Mouse (Mus musculus): ENCODE measurements around the gene Camkv. TPM values are rescaled to one million over a fixed set of nuclear protein-coding genes. Genes with fewer than 3 reads are reported as not detected.

Camkv gene
- polyA plus RNA-seq (2014; fragmentation: Nextera tagmentation; extraction: Ambion mirVana), result 3.5 and 4.3 TPM in 2 replicates

- Histone ChIP-seq H3K4me1 (ENCODE audit: control insufficient read depth, insufficient read depth, low read length) (peaks cover 2% of the 10 kb centered on the region; the same call in 1 of the 2 replicates), H3K4me3 (ENCODE audit: low read depth, low read length) (peak within 1 kb of the TSS; percentile 45), H3K27me3 (ENCODE audit: control insufficient read depth, insufficient read depth, low read length) (no peaks in the 10 kb centered on the region; the same call in 1 of the 2 replicates), H3K9me3 (replicated peaks; ENCODE audit: control insufficient read depth, low read length) (no peaks in the 10 kb centered on the region), H3K27ac (replicated peaks; ENCODE audit: low read depth, low read length) (no peak within 1 kb of the TSS), H3K4me2 (ENCODE audit: low read depth, low read length) (peak within 1 kb of the TSS; percentile 91), H3K36me3 (replicated peaks; ENCODE audit: control insufficient read depth, insufficient read depth, low read depth, low read length) (no peaks in the 10 kb centered on the region), H3K9ac (replicated peaks; ENCODE audit: low read length) (peak within 1 kb of the TSS; percentile 51)
- WGBS, result 11% methylated on average over 3 of the region's 3 CpGs
- no peak for ATAC-seq (replicated peaks; ENCODE audit: insufficient number of reproducible peaks, low FRiP score, low TSS enrichment, low read depth)
- DNase-seq (ENCODE audit: low spot score), result no peak
Observed at GRCm38 (mm10) chr9:107935374-107935773, at the start of gene Camkv. TSS of gene Camkv (plus strand) at chr9:107935674.

DNA sequence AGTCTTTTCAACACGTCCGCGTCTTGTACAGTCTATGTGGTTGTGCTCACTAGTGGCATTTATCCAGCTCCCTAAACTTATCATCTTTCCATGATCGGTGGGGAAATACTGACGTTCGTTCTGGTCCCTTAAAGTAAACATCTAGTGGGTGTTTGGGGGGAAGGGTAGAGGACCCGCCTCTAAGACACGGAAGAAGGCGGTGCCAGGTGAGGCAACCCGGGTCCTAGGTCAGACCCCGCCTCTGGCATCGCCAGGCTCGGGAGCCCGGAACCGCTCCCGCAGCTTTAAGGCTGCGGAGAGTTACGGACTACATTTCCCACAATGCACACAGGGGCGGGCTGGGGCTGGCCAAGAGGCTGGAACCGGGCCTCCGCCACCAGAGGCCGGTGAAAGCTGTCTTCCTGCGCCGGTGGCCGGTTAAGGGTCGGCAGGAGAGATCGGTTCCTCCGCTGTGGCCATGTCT, 47.6 kb upstream of the Camkv start, which contains the start of gene Mon1a:
Gene Mon1a (plus strand): TSS at position 348 of the 463 bp plus-strand sequence.
- H3K36me3 ChIP-seq (replicated peaks; ENCODE audit: control insufficient read depth, insufficient read depth, low read depth, low read length), result no peaks in the 10 kb centered on the region
- H3K9me3 ChIP-seq (replicated peaks; ENCODE audit: control insufficient read depth, low read length), result no peaks in the 10 kb centered on the region
- peak within 1 kb of the TSS; percentile 60 for H3K9ac ChIP-seq (replicated peaks; ENCODE audit: low read length)
- under 1% methylated on average over 28 of the region's 28 CpGs for WGBS
- no peaks in the 10 kb centered on the region for H3K4me1 ChIP-seq (ENCODE audit: control insufficient read depth, insufficient read depth, low read length)
- peak within 1 kb of the TSS; percentile 68 for H3K4me3 ChIP-seq (ENCODE audit: low read depth, low read length)
- no peak within 1 kb of the TSS for H3K27ac ChIP-seq (replicated peaks; ENCODE audit: low read depth, low read length)
- peak; percentile 95 for ATAC-seq (replicated peaks; ENCODE audit: insufficient number of reproducible peaks, low FRiP score, low TSS enrichment, low read depth)
- DNase-seq (ENCODE audit: low spot score), result peak; percentile 92
- H3K4me2 ChIP-seq (ENCODE audit: low read depth, low read length), result peak within 1 kb of the TSS; percentile 79
- no peaks in the 10 kb centered on the region for H3K27me3 ChIP-seq (ENCODE audit: control insufficient read depth, insufficient read depth, low read length)

DNA sequence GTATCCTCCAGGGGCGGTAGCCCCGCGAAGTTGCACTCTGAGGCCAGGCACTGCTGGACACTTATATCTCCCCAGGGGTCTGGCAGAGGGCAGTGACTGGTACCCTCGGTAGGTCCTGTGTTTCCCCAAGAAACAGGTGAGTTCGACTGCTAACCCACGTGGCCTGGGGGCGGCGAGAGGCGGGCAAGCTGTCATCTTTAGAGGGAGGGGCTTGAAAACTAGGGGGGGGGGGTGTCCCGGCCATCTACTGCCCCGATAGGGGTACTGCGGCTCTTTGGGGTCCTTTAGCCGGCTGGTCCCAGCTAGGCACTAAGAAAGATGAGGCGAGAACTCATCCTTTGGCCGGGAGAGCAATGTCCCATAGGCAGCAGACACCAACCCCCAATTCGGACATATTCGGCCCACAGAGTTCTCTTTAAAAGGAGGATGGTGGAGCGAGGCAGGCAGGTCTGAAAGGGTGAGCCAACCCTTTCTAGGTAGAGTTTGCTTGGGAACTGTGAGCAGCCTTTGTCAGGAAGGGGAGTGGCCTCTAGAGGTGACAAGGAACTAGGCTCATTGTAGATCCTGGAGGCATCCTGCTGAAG, 47.1 kb upstream of the Camkv start:
- Histone ChIP-seq H3K27ac (replicated peaks; ENCODE audit: low read depth, low read length) (no peak overlapping the region), H3K27me3 (ENCODE audit: control insufficient read depth, insufficient read depth, low read length) (no peaks in the 10 kb centered on the region), H3K4me1 (ENCODE audit: control insufficient read depth, insufficient read depth, low read length) (no peaks in the 10 kb centered on the region), H3K9me3 (replicated peaks; ENCODE audit: control insufficient read depth, low read length) (no peaks in the 10 kb centered on the region), H3K4me2 (ENCODE audit: low read depth, low read length) (peak overlapping the region; percentile 79), H3K9ac (replicated peaks; ENCODE audit: low read length) (peak overlapping the region; percentile 60), H3K4me3 (ENCODE audit: low read depth, low read length) (peak overlapping the region; percentile 68), H3K36me3 (replicated peaks; ENCODE audit: control insufficient read depth, insufficient read depth, low read depth, low read length) (no peaks in the 10 kb centered on the region)
- WGBS, result under 1% methylated on average over 18 of the region's 18 CpGs
- DNase-seq (ENCODE audit: low spot score) (peak; percentile 52), ATAC-seq (replicated peaks; ENCODE audit: insufficient number of reproducible peaks, low FRiP score, low TSS enrichment, low read depth) (peak; percentile 75)

DNA sequence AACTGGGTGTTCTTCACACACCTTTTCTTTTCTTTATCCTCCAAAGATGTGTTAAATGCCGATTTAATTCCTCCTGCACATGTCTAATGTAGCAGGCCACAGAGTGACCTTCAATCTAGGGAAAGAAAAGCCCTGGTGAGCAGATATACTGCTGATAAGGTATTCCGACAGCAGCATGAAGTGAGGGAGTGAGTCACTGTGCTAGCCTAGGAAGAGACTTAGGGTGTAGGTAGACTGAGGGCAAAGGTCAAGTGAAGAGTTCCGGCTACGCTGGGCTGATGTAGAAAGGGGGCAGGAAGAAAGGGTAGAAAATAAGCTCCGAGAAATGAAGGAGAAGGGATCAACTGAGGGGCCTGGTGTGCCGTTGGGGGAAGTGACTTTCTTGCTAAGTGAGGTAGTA, 45.2 kb upstream of the Camkv start:
- no peaks in the 10 kb centered on the region for H3K9me3 ChIP-seq (replicated peaks; ENCODE audit: control insufficient read depth, low read length)
- H3K4me2 ChIP-seq (ENCODE audit: low read depth, low read length), result no peak overlapping the region
- no peaks in the 10 kb centered on the region for H3K4me1 ChIP-seq (ENCODE audit: control insufficient read depth, insufficient read depth, low read length)
- DNase-seq (ENCODE audit: low spot score) (no peak), ATAC-seq (replicated peaks; ENCODE audit: insufficient number of reproducible peaks, low FRiP score, low TSS enrichment, low read depth) (no peak)
- 87% methylated on average over 6 of the region's 6 CpGs for WGBS
- no peak overlapping the region for H3K4me3 ChIP-seq (ENCODE audit: low read depth, low read length)
- no peaks in the 10 kb centered on the region for H3K27me3 ChIP-seq (ENCODE audit: control insufficient read depth, insufficient read depth, low read length)
- H3K27ac ChIP-seq (replicated peaks; ENCODE audit: low read depth, low read length), result no peak overlapping the region
- H3K36me3 ChIP-seq (replicated peaks; ENCODE audit: control insufficient read depth, insufficient read depth, low read depth, low read length), result no peaks in the 10 kb centered on the region
- H3K9ac ChIP-seq (replicated peaks; ENCODE audit: low read length), result no peak overlapping the region

DNA sequence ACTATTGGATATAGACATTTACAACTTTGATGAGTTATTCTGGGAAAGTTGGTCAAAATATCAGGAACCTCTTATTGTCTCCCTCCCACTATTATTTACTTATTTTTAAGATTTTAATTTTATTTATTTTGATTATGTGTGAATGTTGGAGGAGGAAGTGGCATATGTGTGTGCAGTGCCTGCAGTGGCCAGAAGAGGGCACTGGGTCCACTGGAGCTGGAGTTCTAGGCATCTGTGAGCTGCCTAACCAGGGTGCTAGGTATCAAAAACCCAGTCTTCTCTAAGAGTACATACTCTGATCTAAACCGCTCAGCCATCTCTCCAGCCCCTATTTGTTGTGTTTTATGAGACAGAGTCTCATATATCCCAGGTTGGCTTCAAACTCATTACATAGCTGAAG, 44.5 kb upstream of the Camkv start:
- H3K4me3 ChIP-seq (ENCODE audit: low read depth, low read length), result no peak overlapping the region
- ATAC-seq (replicated peaks; ENCODE audit: insufficient number of reproducible peaks, low FRiP score, low TSS enrichment, low read depth), result no peak
- no peak overlapping the region for H3K27ac ChIP-seq (replicated peaks; ENCODE audit: low read depth, low read length)
- WGBS, result 96% methylated on average over 1 of the region's 1 CpGs
- H3K27me3 ChIP-seq (ENCODE audit: control insufficient read depth, insufficient read depth, low read length), result no peaks in the 10 kb centered on the region
- no peak for DNase-seq (ENCODE audit: low spot score)
- H3K9ac ChIP-seq (replicated peaks; ENCODE audit: low read length), result no peak overlapping the region
- no peaks in the 10 kb centered on the region for H3K4me1 ChIP-seq (ENCODE audit: control insufficient read depth, insufficient read depth, low read length)
- no peak overlapping the region for H3K4me2 ChIP-seq (ENCODE audit: low read depth, low read length)
- no peaks in the 10 kb centered on the region for H3K36me3 ChIP-seq (replicated peaks; ENCODE audit: control insufficient read depth, insufficient read depth, low read depth, low read length)
- no peaks in the 10 kb centered on the region for H3K9me3 ChIP-seq (replicated peaks; ENCODE audit: control insufficient read depth, low read length)

GRCm38 (mm10) chr9:107898563-107898962, 36.9 kb upstream of the Camkv start:
- H3K9ac ChIP-seq (replicated peaks; ENCODE audit: low read length), result no peak overlapping the region
- no peak overlapping the region for H3K4me2 ChIP-seq (ENCODE audit: low read depth, low read length)
- WGBS, result 80% methylated on average over 10 of the region's 10 CpGs
- ATAC-seq (replicated peaks; ENCODE audit: insufficient number of reproducible peaks, low FRiP score, low TSS enrichment, low read depth) (no peak), DNase-seq (ENCODE audit: low spot score) (no peak)
- no peak overlapping the region for H3K27ac ChIP-seq (replicated peaks; ENCODE audit: low read depth, low read length)
- no peaks in the 10 kb centered on the region; the same call in 1 of the 2 replicates for H3K4me1 ChIP-seq (ENCODE audit: control insufficient read depth, insufficient read depth, low read length)
- H3K4me3 ChIP-seq (ENCODE audit: low read depth, low read length), result no peak overlapping the region
- no peaks in the 10 kb centered on the region for H3K36me3 ChIP-seq (replicated peaks; ENCODE audit: control insufficient read depth, insufficient read depth, low read depth, low read length)
- H3K27me3 ChIP-seq (ENCODE audit: control insufficient read depth, insufficient read depth, low read length), result peaks cover 3% of the 10 kb centered on the region
- no peaks in the 10 kb centered on the region for H3K9me3 ChIP-seq (replicated peaks; ENCODE audit: control insufficient read depth, low read length)

DNA sequence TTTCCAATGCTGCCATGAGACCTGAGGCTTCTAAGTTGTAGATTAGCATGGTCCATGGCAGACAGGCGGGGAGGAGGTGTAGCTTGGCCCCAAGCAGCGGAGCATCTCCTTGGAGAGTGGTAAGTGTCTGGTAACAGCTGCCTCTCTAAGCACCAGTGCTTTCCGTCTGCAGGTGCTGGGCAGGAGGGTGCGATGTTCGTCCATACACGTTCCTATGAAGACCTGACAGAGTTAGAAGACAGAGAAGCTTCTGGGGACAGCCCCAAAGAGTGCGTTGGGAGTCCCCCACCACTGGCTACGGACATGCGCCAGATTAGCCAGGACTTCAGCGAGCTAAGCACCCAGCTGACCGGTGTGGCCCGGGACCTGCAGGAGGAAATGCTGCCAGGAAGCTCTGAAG, 35.6 kb upstream of the Camkv start:
- no peak overlapping the region for H3K4me3 ChIP-seq (ENCODE audit: low read depth, low read length)

GRCm38 (mm10) chr9:107900840-107901626, 34.4 kb upstream of the Camkv start:
- H3K4me2 ChIP-seq (ENCODE audit: low read depth, low read length), result peak overlapping the region; percentile 71
- no peak overlapping the region for H3K27ac ChIP-seq (replicated peaks; ENCODE audit: low read depth, low read length)
- ATAC-seq (replicated peaks; ENCODE audit: insufficient number of reproducible peaks, low FRiP score, low TSS enrichment, low read depth), result no peak
- no peaks in the 10 kb centered on the region for H3K36me3 ChIP-seq (replicated peaks; ENCODE audit: control insufficient read depth, insufficient read depth, low read depth, low read length)
- WGBS, result 3% methylated on average over 44 of the region's 44 CpGs
- H3K9ac ChIP-seq (replicated peaks; ENCODE audit: low read length), result peak overlapping the region; percentile 26
- no peaks in the 10 kb centered on the region; the same call in 1 of the 2 replicates for H3K4me1 ChIP-seq (ENCODE audit: control insufficient read depth, insufficient read depth, low read length)
- peaks cover 3% of the 10 kb centered on the region for H3K27me3 ChIP-seq (ENCODE audit: control insufficient read depth, insufficient read depth, low read length)
- DNase-seq (ENCODE audit: low spot score), result peak; percentile 85
- peak overlapping the region; percentile 25 for H3K4me3 ChIP-seq (ENCODE audit: low read depth, low read length)
- H3K9me3 ChIP-seq (replicated peaks; ENCODE audit: control insufficient read depth, low read length), result no peaks in the 10 kb centered on the region

More for the DNA sequence above, 35.6 kb upstream of the Camkv start:
- ATAC-seq (replicated peaks; ENCODE audit: insufficient number of reproducible peaks, low FRiP score, low TSS enrichment, low read depth) (no peak), DNase-seq (ENCODE audit: low spot score) (no peak)
- H3K27me3 ChIP-seq (ENCODE audit: control insufficient read depth, insufficient read depth, low read length), result peaks cover 3% of the 10 kb centered on the region
- no peaks in the 10 kb centered on the region; the same call in 1 of the 2 replicates for H3K4me1 ChIP-seq (ENCODE audit: control insufficient read depth, insufficient read depth, low read length)
- WGBS, result 61% methylated on average over 12 of the region's 12 CpGs
- H3K36me3 ChIP-seq (replicated peaks; ENCODE audit: control insufficient read depth, insufficient read depth, low read depth, low read length), result no peaks in the 10 kb centered on the region
- no peak overlapping the region for H3K4me2 ChIP-seq (ENCODE audit: low read depth, low read length)
- H3K9ac ChIP-seq (replicated peaks; ENCODE audit: low read length), result no peak overlapping the region
- H3K9me3 ChIP-seq (replicated peaks; ENCODE audit: control insufficient read depth, low read length), result no peaks in the 10 kb centered on the region
- H3K27ac ChIP-seq (replicated peaks; ENCODE audit: low read depth, low read length), result no peak overlapping the region
